Mouse (Mus musculus) heart, embryonic 16.5 days (tissue): ENCODE results near the gene Rbm8a. TPM values are rescaled to one million over a fixed set of nuclear protein-coding genes. Genes with fewer than 3 reads are reported as not detected.

Experiments used
- ATAC-seq: fragments of 200-750 bp; cut with Nextera tagmentation; replicated peaks from 2 replicates; pipeline ENCODE4 v1.8.0; 2017; ENCODE audit warnings: moderate number of reproducible peaks; ENCODE audit not compliant: insufficient read depth, low FRiP score; ENCODE audit errors: extremely low read depth
- H3K27ac ChIP-seq: fragments of 300-500 bp; sonication (generic); 2 replicates; pipeline ENCODE4 v1.5.1; 2014; ENCODE audit warnings: mild to moderate bottlenecking, low read length, control low read depth, moderate library complexity
- H3K27me3 ChIP-seq: fragments of 300-500 bp; sonication (generic); 2 replicates; pipeline ENCODE4 v1.6.1; 2014; ENCODE audit warnings: low read length, mixed read lengths; ENCODE audit not compliant: control insufficient read depth, insufficient read depth
- H3K36me3 ChIP-seq: fragments of 300-500 bp; sonication (generic); 2 replicates; pipeline ENCODE4 v1.6.1; 2014; ENCODE audit not compliant: control insufficient read depth, insufficient read depth
- H3K4me1 ChIP-seq: fragments of 300-500 bp; sonication (generic); 2 replicates; pipeline ENCODE4 v1.6.1; 2014; ENCODE audit warnings: low read length, mixed read lengths; ENCODE audit not compliant: control insufficient read depth, insufficient read depth
- H3K4me2 ChIP-seq: fragments of 300-500 bp; sonication (generic); 2 replicates; pipeline ENCODE4 v1.6.1; 2014; ENCODE audit warnings: low read depth, mild to moderate bottlenecking, control low read depth, low read length
- H3K4me3 ChIP-seq: fragments of 300-500 bp; sonication (generic); 2 replicates; pipeline ENCODE4 v1.5.1; 2014; ENCODE audit warnings: mild to moderate bottlenecking, control low read depth, low read length
- H3K9ac ChIP-seq: fragments of 300-500 bp; sonication (generic); 2 replicates; pipeline ENCODE4 v1.6.1; 2014; ENCODE audit warnings: low read length, control low read depth
- H3K9me3 ChIP-seq: fragments of 300-500 bp; sonication (generic); replicated peaks from 2 replicates; pipeline ENCODE4 v1.6.1; 2016; ENCODE audit warnings: low read length; ENCODE audit not compliant: control insufficient read depth
- WGBS: fragments of 180-500 bp; shearing (Covaris S2); extraction: QIAGEN DNeasy Blood & Tissue Kit; methylation state at CpG from one replicate; pipeline ENCODE4 v1.1.7; 2014; 5-methylcytosine and 5-hydroxymethylcytosine counted together
- polyA plus RNA-seq: library from polyadenylated mRNA; unstranded; fragments of >200 nt; fragmentation: Nextera tagmentation; extraction: Ambion mirVana; gene quantifications from 2 replicates; pipeline ENCODE4 v1.2.1, GENCODE M21; 2015

Rbm8a gene
- 83.8 and 86.4 TPM in 2 replicates for polyA plus RNA-seq

- H3K9ac ChIP-seq: peak within 1 kb of the TSS; percentile 83
- peaks cover 10% of the 10 kb centered on the region for H3K36me3 ChIP-seq
- WGBS: under 1% methylated on average over 48 of the region's 48 CpGs
These were observed at the start of gene Rbm8a for GRCm38 (mm10) chr3:96629729-96630600. Rbm8a (plus strand) TSS chr3:96629933.

DNA sequence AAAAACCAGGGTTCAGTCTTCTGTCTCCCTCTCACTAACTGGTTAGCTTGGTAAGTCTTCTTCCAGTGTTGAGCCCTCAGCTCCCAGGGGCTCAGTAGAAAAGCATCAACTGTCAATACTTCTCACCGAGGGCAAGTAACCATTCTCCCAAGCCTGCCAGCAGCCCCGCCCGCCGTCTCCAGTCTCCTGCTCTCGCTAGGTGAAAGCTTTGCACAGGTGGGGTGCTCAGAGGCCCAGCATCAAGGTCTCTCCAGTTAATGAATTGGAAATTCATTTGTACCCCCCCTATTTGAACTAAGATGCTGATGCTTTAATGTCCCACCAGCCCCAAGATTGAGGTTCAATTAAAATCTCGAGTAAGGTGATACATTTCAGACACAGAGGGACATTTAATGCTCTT is 48.6 kb upstream of the Rbm8a start:
- no peak overlapping the region for H3K4me2 ChIP-seq
- WGBS: 61% methylated on average over 6 of the region's 6 CpGs
- no peak overlapping the region for H3K27ac ChIP-seq
- no peaks in the 10 kb centered on the region for H3K9me3 ChIP-seq
- no peak overlapping the region for H3K9ac ChIP-seq
- H3K36me3 ChIP-seq: peaks cover 2% of the 10 kb centered on the region; the same call in 1 of the 2 replicates
- no peaks in the 10 kb centered on the region for H3K27me3 ChIP-seq
- peaks cover 29% of the 10 kb centered on the region for H3K4me1 ChIP-seq
- no peak overlapping the region for H3K4me3 ChIP-seq
- no peak for ATAC-seq

More at GRCm38 (mm10) chr3:96629729-96630600, at the start of gene Rbm8a:
- Histone ChIP-seq H3K4me3 (peak within 1 kb of the TSS; percentile 62), H3K4me1 (peaks cover 18% of the 10 kb centered on the region), H3K4me2 (peak within 1 kb of the TSS; percentile 85), H3K9me3 (no peaks in the 10 kb centered on the region), H3K27me3 (no peaks in the 10 kb centered on the region), H3K27ac (peak within 1 kb of the TSS; percentile 79)
- peak; percentile 90 for ATAC-seq

- Histone ChIP-seq H3K36me3 (peaks cover 2% of the 10 kb centered on the region; the same call in 1 of the 2 replicates), H3K4me3 (no peak overlapping the region), H3K27ac (no peak overlapping the region), H3K27me3 (no peaks in the 10 kb centered on the region), H3K4me2 (no peak overlapping the region), H3K9ac (no peak overlapping the region), H3K9me3 (no peaks in the 10 kb centered on the region), H3K4me1 (peaks cover 25% of the 10 kb centered on the region)
- ATAC-seq: no peak
- 79% methylated on average over 16 of the region's 16 CpGs for WGBS
These were observed 47.8 kb upstream of the Rbm8a start for GRCm38 (mm10) chr3:96581771-96582515.

DNA sequence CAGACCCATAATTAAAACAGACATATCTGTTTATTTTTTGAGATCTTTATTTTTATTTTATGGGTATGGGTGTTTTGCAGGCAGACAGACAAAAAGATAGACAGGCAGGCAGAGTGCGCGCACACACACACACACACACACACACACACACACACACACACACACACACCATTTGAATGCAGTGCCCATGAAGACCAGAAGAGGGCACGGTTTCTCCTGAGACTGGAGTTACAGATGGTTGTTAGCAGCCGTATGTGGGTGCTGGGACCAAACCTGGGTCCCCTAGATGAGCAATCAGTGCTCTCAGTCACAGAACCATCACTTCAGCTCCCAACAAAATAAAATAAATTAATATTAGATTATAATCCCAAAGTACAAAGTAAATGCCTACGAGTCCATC is 46.3 kb upstream of the Rbm8a start:
- no peak overlapping the region for H3K4me2 ChIP-seq
- no peak for ATAC-seq
- H3K9ac ChIP-seq: no peak overlapping the region
- no peaks in the 10 kb centered on the region for H3K27me3 ChIP-seq
- no peak overlapping the region for H3K27ac ChIP-seq
- no peak overlapping the region for H3K4me3 ChIP-seq
- H3K36me3 ChIP-seq: peaks cover 2% of the 10 kb centered on the region; the same call in 1 of the 2 replicates
- peaks cover 13% of the 10 kb centered on the region for H3K4me1 ChIP-seq
- H3K9me3 ChIP-seq: no peaks in the 10 kb centered on the region
- WGBS: 92% methylated on average over 5 of the region's 5 CpGs

DNA sequence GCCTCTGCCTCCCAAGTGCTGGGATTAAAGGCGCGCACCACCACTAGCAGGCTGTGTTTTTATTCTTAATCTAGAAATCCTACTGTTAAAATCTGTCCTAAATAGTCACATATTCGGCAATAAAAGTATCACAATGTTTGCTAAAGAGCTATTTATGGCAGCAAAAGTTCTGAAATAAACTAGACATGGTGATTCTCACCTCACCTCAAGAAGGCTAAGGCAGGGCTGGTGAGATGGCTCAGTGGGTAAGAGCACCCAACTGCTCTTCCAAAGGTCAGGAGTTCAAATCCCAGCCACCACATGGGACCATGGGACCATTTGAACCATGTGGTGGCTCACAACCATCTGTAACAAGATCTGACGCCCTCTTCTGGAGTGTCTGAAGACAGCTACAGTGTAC is 39.1 kb upstream of the Rbm8a start:
- ATAC-seq: no peak
- H3K9me3 ChIP-seq: no peaks in the 10 kb centered on the region

DNA sequence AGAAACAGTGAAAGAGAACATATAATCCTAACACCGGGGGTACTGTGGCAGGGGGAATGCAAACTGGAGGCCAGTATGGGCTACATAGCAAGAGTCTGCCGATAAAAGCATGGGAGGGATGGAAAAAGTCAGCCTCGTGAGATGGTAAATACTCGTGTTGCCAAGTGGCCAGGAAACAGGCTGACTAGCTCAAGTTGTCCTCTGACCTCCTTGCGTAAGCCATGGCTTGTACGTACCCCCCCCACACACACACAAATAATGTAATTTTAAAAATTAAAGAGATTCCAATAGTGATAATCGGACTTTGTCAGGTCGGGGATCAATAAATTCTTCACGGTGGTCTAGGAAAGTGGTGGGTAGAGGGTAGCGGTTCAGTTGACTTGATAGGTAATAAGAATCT is 36.4 kb upstream of the Rbm8a start:
- Histone ChIP-seq H3K27ac (peak overlapping the region; percentile 81), H3K4me3 (peak overlapping the region; percentile 69), H3K27me3 (peaks cover 2% of the 10 kb centered on the region; the same call in 1 of the 2 replicates), H3K4me1 (peaks cover 25% of the 10 kb centered on the region), H3K36me3 (no peaks in the 10 kb centered on the region), H3K9me3 (no peaks in the 10 kb centered on the region), H3K4me2 (peak overlapping the region; percentile 84), H3K9ac (peak overlapping the region; percentile 82)
- ATAC-seq: no peak
- under 1% methylated on average over 10 of the region's 10 CpGs for WGBS

More for the DNA sequence above, 39.1 kb upstream of the Rbm8a start:
- Histone ChIP-seq H3K9ac (no peak overlapping the region), H3K4me1 (peaks cover 10% of the 10 kb centered on the region), H3K27me3 (peaks cover 2% of the 10 kb centered on the region; the same call in 1 of the 2 replicates), H3K4me3 (no peak overlapping the region), H3K27ac (no peak overlapping the region), H3K4me2 (no peak overlapping the region), H3K36me3 (no peaks in the 10 kb centered on the region; the same call in 1 of the 2 replicates)
- WGBS: 79% methylated on average over 4 of the region's 4 CpGs

GRCm38 (mm10) chr3:96593790-96594560 is 35.8 kb upstream of the Rbm8a start, which contains the start of gene Polr3gl:
Polr3gl (minus strand) TSS chr3:96594181.
- ATAC-seq: peak; percentile 83
- Histone ChIP-seq H3K9ac (peak within 1 kb of the TSS; percentile 82), H3K9me3 (no peaks in the 10 kb centered on the region), H3K4me3 (peak within 1 kb of the TSS; percentile 69), H3K4me2 (peak within 1 kb of the TSS; percentile 84), H3K4me1 (peaks cover 28% of the 10 kb centered on the region), H3K36me3 (no peaks in the 10 kb centered on the region), H3K27ac (peak within 1 kb of the TSS; percentile 81), H3K27me3 (peaks cover 2% of the 10 kb centered on the region; the same call in 1 of the 2 replicates)
- WGBS: under 1% methylated on average over 38 of the region's 38 CpGs

DNA sequence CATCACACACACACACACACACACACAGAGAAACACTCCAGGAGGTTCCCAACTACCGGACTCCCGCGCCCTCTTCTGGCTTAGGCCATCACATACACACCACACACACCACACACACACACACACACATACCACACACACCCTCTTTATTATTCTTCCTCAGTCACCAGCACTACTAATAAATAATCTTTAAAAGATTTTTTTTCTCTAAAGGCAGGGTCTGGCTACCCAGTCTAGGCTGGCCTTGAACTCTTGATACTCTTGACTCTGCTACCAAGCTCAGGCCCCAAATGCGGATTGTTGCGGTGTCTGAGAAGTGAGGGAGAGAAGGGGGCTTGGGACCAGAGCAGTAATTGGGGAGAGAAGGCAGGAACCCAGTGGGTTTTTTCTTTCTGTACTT is 34.9 kb upstream of the Rbm8a start:
- Histone ChIP-seq H3K27me3 (peaks cover 2% of the 10 kb centered on the region; the same call in 1 of the 2 replicates), H3K27ac (no peak overlapping the region), H3K9ac (no peak overlapping the region), H3K4me3 (no peak overlapping the region), H3K9me3 (no peaks in the 10 kb centered on the region), H3K36me3 (no peaks in the 10 kb centered on the region), H3K4me2 (no peak overlapping the region), H3K4me1 (peaks cover 28% of the 10 kb centered on the region)
- WGBS: 84% methylated on average over 5 of the region's 5 CpGs
- ATAC-seq: no peak
